ENCODE assay signal across 14 mouse cellular contexts in the genomic region with DNA sequence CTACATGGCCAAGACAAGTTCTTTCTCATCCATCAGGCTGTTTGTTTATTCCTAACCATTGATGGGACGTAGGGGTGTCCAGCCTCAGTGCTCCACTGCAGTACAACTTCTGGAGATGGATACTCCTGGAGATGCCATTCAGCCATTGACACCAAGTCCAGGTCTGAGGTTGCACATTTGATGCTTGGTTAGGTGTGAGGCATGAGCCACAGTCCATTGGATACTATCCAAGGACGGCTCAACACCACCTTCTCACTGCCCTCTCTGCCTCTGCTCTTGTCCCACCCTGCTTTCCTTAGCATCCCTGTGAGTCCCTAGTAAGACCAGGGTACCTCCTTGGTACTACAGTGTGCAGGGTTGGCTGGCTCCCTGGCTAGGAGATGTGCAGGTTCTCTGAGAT.
"Had no signal": no experiment of that assay in that cellular context is flagged by ENCODE, and none has a peak within 500 bp of the region (broad histone marks: within the 10 kb centered on the region; RNA-seq: fewer than 3 reads in every experiment).

No protein-coding gene starts in this region.

- H3K4me3 ChIP-seq: hindbrain, embryonic 13.5 days; limb, embryonic 15.5 days; midbrain, embryonic 10.5 days; myocyte; neural tube, embryonic 15.5 days had no signal

- H3K4me2 ChIP-seq: hindbrain, embryonic 13.5 days; limb, embryonic 15.5 days; neural tube, embryonic 15.5 days had no signal

- H3K4me1 ChIP-seq: hindbrain, embryonic 13.5 days; limb, embryonic 15.5 days; midbrain, embryonic 10.5 days had no signal

- DNase-seq: layer of hippocampus, adult 9-11 months; layer of hippocampus, postnatal 36 days; midbrain, embryonic 14.5 days; right cerebral cortex, adult 18-20 months; right cerebral cortex, postnatal 25 days; thymus, adult 18-20 months; thymus, postnatal 14 days had no signal

- H3K9me3 ChIP-seq: hindbrain, embryonic 13.5 days; limb, embryonic 15.5 days; midbrain, embryonic 10.5 days; neural tube, embryonic 15.5 days had no signal

- H3K27me3 ChIP-seq: hindbrain, embryonic 13.5 days; limb, embryonic 15.5 days; neural tube, embryonic 15.5 days had no signal

- H3K27ac ChIP-seq: hindbrain, embryonic 13.5 days; hindbrain, postnatal 0 days; limb, embryonic 15.5 days; midbrain, embryonic 10.5 days; neural tube, embryonic 15.5 days; stomach, postnatal 0 days had no signal

- H3K9ac ChIP-seq: hindbrain, embryonic 13.5 days; limb, embryonic 15.5 days; neural tube, embryonic 15.5 days had no signal

- ATAC-seq: hindbrain, postnatal 0 days had no signal
